Comparison of ENCODE assay signal across 29 mouse cellular contexts in genomic region chr19:17775943-17776342, GRCm38 (mm10).
DNase-seq lines count a peak whose midpoint lies in the region; ATAC-seq lines count a peak whose summit lies in the region.
"Had no signal": no experiment of that assay in that cellular context is flagged by ENCODE, and none has a peak within 500 bp of the region (broad histone marks: within the 10 kb centered on the region; RNA-seq: fewer than 3 reads in every experiment).

No protein-coding gene starts in this region.

- no peaks in the 10 kb centered on the region for H3K36me3 ChIP-seq in midbrain, embryonic 13.5 days
- no peaks in the 10 kb centered on the region for H3K36me3 ChIP-seq in midbrain, embryonic 14.5 days (ENCODE audit: control insufficient read depth, insufficient read depth, low read length)
- no peaks in the 10 kb centered on the region for H3K36me3 ChIP-seq in intestine, embryonic 15.5 days
- H3K36me3 ChIP-seq: embryonic facial prominence, embryonic 10.5 days; embryonic facial prominence, embryonic 15.5 days; forebrain, embryonic 12.5 days; heart, embryonic 12.5 days; hindbrain, embryonic 13.5 days; limb, embryonic 13.5 days had no signal

- DNase-seq in midbrain, embryonic 14.5 days: no peak
- DNase-seq in large intestine, adult 2 months (ENCODE audit: low read depth, low spot score): peak; percentile 55
- no peak for DNase-seq in right cerebral cortex, postnatal 14 days
- no peak for DNase-seq in lung, adult 18-20 months
- DNase-seq: adrenal gland, adult 2 months; adrenal gland, postnatal 36 days; B cell, adult 2 months; cerebellum, adult 8-10 months; cerebellum, postnatal 25 days; forebrain, postnatal 0 days; heart, adult 2 months; heart, postnatal 4 days; kidney, adult 8-10 months; kidney, postnatal 4 days; layer of hippocampus, adult 9-11 months; lung, adult 2 months; lung, postnatal 10 days; spleen, adult 18-20 months; thymus, postnatal 4 days had no signal

- H3K27ac ChIP-seq in midbrain, embryonic 13.5 days: no peak overlapping the region
- no peak overlapping the region for H3K27ac ChIP-seq in midbrain, embryonic 14.5 days (replicated peaks; ENCODE audit: low read depth, low read length)
- peak overlapping the region; percentile 51; the same call in 1 of the 2 replicates for H3K27ac ChIP-seq in intestine, embryonic 15.5 days
- H3K27ac ChIP-seq: embryonic facial prominence, embryonic 10.5 days; embryonic facial prominence, embryonic 15.5 days; forebrain, embryonic 12.5 days; heart, adult 2 months; hindbrain, embryonic 13.5 days; kidney, postnatal 0 days; limb, embryonic 13.5 days; macrophage had no signal

- no peak overlapping the region for H3K4me2 ChIP-seq in midbrain, embryonic 13.5 days (replicated peaks)
- H3K4me2 ChIP-seq in midbrain, embryonic 14.5 days (ENCODE audit: low read length): no peak overlapping the region
- H3K4me2 ChIP-seq in intestine, embryonic 15.5 days (replicated peaks): no peak overlapping the region
- H3K4me2 ChIP-seq: embryonic facial prominence, embryonic 15.5 days; forebrain, embryonic 12.5 days; heart, embryonic 12.5 days; hindbrain, embryonic 13.5 days; limb, embryonic 13.5 days had no signal

- H3K4me3 ChIP-seq in midbrain, embryonic 13.5 days (replicated peaks): no peak overlapping the region
- no peak overlapping the region for H3K4me3 ChIP-seq in midbrain, embryonic 14.5 days (replicated peaks; ENCODE audit: low read depth, low read length)
- no peak overlapping the region for H3K4me3 ChIP-seq in intestine, embryonic 15.5 days (replicated peaks)
- H3K4me3 ChIP-seq: embryonic facial prominence, embryonic 10.5 days; embryonic facial prominence, embryonic 15.5 days; forebrain, embryonic 12.5 days; heart, adult 2 months; heart, embryonic 12.5 days; hindbrain, embryonic 13.5 days; limb, embryonic 13.5 days had no signal

- H3K9me3 ChIP-seq in midbrain, embryonic 13.5 days: no peaks in the 10 kb centered on the region
- H3K9me3 ChIP-seq in midbrain, embryonic 14.5 days (ENCODE audit: control insufficient read depth, low read length): no peaks in the 10 kb centered on the region
- no peaks in the 10 kb centered on the region for H3K9me3 ChIP-seq in intestine, embryonic 15.5 days
- H3K9me3 ChIP-seq: embryonic facial prominence, embryonic 10.5 days; embryonic facial prominence, embryonic 15.5 days; forebrain, embryonic 12.5 days; heart, embryonic 12.5 days; hindbrain, embryonic 13.5 days; limb, embryonic 13.5 days had no signal

- 61% methylated on average over 2 of the region's 2 CpGs for WGBS in midbrain, embryonic 13.5 days
- WGBS in midbrain, embryonic 14.5 days: 55% methylated on average over 2 of the region's 2 CpGs
- 52% methylated on average over 2 of the region's 2 CpGs for WGBS in intestine, embryonic 15.5 days
- 42% methylated on average over 2 of the region's 2 CpGs for WGBS in large intestine, adult 2 months

- no peaks in the 10 kb centered on the region for H3K27me3 ChIP-seq in midbrain, embryonic 13.5 days
- H3K27me3 ChIP-seq in midbrain, embryonic 14.5 days (ENCODE audit: control insufficient read depth, insufficient read depth, low read length): no peaks in the 10 kb centered on the region
- no peaks in the 10 kb centered on the region for H3K27me3 ChIP-seq in intestine, embryonic 15.5 days (replicated peaks)
- H3K27me3 ChIP-seq: embryonic facial prominence, embryonic 15.5 days; forebrain, embryonic 12.5 days; heart, embryonic 12.5 days; hindbrain, embryonic 13.5 days; limb, embryonic 13.5 days had no signal

- peak; percentile 50; the same call in 1 of the 2 replicates for ATAC-seq in midbrain, embryonic 13.5 days
- no peak for ATAC-seq in midbrain, embryonic 14.5 days (ENCODE audit: low FRiP score, low TSS enrichment)
- ATAC-seq in intestine, embryonic 15.5 days: peak; percentile 96
- ATAC-seq: forebrain, postnatal 0 days had no signal

- no peak overlapping the region for H3K9ac ChIP-seq in midbrain, embryonic 13.5 days (replicated peaks)
- no peak overlapping the region for H3K9ac ChIP-seq in midbrain, embryonic 14.5 days (replicated peaks; ENCODE audit: low read length)
- H3K9ac ChIP-seq in intestine, embryonic 15.5 days: no peak overlapping the region
- H3K9ac ChIP-seq: embryonic facial prominence, embryonic 15.5 days; forebrain, embryonic 12.5 days; forebrain, postnatal 0 days; heart, embryonic 12.5 days; hindbrain, embryonic 13.5 days; limb, embryonic 13.5 days had no signal

- H3K4me1 ChIP-seq in midbrain, embryonic 13.5 days (replicated peaks): no peaks in the 10 kb centered on the region
- H3K4me1 ChIP-seq in midbrain, embryonic 14.5 days (ENCODE audit: control insufficient read depth, insufficient read depth, low read length): no peaks in the 10 kb centered on the region
- H3K4me1 ChIP-seq in intestine, embryonic 15.5 days (replicated peaks): peaks cover 6% of the 10 kb centered on the region; the same call in 1 of the 2 replicates
- H3K4me1 ChIP-seq: embryonic facial prominence, embryonic 15.5 days; forebrain, embryonic 12.5 days; heart, embryonic 12.5 days; hindbrain, embryonic 13.5 days; limb, embryonic 13.5 days had no signal
